Mouse (Mus musculus) C2C12 (cell line): ENCODE measurements at regions not wholly inside any gene's neighbourhood (a gene's known extent, or its start where the extent isn't known, plus 50 kb on each side); places are given as distances from the start of the nearest gene placed in this dataset.

Experiments
- CTCF ChIP-seq: IDR thresholded peaks from one replicate; pipeline ENCODE4 v1.5.1; 2011; ENCODE audit not compliant: control insufficient read depth, insufficient read depth, insufficient read length
- FOSL1 ChIP-seq: IDR thresholded peaks from one replicate; pipeline ENCODE4 v1.8.0; 2011; ENCODE audit warnings: mild to moderate bottlenecking, low read length; ENCODE audit not compliant: poor library complexity, insufficient read depth, severe bottlenecking
- MAX ChIP-seq: IDR thresholded peaks from one replicate; pipeline ENCODE4 v1.6.1; 2011; ENCODE audit warnings: mild to moderate bottlenecking, control low read depth
- MYOD1 ChIP-seq: IDR thresholded peaks from one replicate; pipeline ENCODE4 v1.6.1; 2011; ENCODE audit warnings: low read depth; ENCODE audit not compliant: control insufficient read depth, insufficient read length
- USF1 ChIP-seq: IDR thresholded peaks from one replicate; pipeline ENCODE4 v1.6.1; 2011; ENCODE audit warnings: low read depth, mild to moderate bottlenecking, control low read depth, moderate library complexity

- no peak for TF ChIP-seq USF1
- TF ChIP-seq CTCF, result no peak
- no peak for TF ChIP-seq MYOD1
- no peak for TF ChIP-seq MAX
- no peak for TF ChIP-seq FOSL1
Observed at GRCm38 (mm10) chr12:44145321-44145720, 64.8 kb downstream of the Dnajb9 start.
